Mouse (Mus musculus) telencephalon, adult 2 months (tissue): ENCODE data around the gene Slc25a25.
A peak's percentile ranks its signal among the peaks of the same experiment; 100 is the strongest.

ENCODE experiments used
- DNase-seq: peaks from one replicate; pipeline ENCODE4 v3.0.0-alpha.2; 2011; ENCODE audit warnings: low read depth, low spot score

Slc25a25 gene

DNA sequence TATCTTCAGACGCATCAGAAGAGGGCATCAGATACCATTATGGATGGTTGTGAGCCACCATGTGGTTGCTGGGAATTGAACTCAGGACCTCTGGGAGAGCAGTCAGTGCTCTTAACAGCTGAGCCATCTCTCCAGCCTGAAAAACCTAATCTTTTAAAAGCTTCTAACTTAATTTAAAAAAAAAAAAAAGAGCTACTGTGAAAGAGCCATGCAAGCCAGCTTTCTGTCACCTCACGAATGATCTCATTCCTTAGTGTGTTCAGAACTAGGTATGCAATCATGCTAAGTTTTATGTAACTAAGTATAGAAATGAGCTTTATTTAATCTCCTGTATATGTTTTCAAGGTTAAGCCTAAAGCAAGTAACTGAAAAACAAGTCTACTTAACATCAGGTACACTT, 8.4 kb upstream of the Slc25a25 start:
- DNase-seq: no peak

- DNase-seq: no peak
Measured at GRCm38 (mm10) chr2:32458300-32458699, 7.1 kb upstream of the Slc25a25 start.

GRCm38 (mm10) chr2:32455101-32455500, 3.9 kb upstream of the Slc25a25 start:
- DNase-seq: no peak

DNA sequence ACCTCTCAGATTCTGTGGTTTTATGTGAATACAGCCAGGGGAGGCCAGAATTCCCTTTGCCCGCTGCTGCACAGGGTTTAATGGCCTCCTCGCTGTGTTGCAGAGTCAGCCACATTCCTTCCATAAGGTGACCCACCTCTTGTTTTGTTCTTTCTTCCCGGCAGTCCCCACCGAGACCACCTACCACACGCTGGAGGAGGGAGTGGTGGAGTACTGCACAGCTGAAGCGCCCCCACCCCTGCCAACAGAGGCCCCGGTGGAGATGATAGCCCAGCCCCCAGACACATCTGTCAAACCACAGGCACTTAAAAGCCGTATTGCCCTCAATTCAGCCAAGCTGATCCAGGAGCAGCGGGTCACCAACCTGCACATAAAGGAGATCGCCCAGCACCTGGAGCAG, 3.4 kb upstream of the Slc25a25 start:
- DNase-seq: no peak

- DNase-seq: no peak
Measured at GRCm38 (mm10) chr2:32453641-32454303, 2.5 kb upstream of the Slc25a25 start.

- no peak for DNase-seq
Measured at GRCm38 (mm10) chr2:32452441-32452971, 1.3 kb upstream of the Slc25a25 start.

DNA sequence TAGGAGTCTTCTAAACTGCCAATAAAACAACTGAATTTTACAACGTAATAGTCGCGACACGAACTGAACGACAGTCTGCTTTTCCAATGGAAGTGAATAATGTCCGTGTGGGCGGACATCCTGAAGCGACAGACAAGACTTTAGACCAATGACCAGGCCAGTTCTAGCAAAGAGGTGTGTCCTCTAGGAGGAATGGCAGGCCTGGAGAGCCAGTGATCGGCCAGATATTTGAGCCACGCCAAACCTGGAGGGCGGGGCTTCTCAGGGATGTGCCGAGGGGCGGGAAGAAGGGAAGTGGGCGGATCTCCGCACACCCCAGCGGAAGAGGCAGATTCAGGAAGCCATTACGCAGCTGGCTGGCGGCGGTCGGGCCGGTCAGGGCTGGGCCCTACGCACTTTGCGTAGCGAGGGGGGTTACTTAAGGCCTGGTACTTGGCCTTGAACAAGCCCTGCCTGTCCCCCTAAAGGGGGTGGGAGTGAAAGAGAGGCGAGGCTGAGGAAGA, 676 bp upstream of the Slc25a25 start:
- DNase-seq: peak; percentile 100

- peak; percentile 61 for DNase-seq
Measured at GRCm38 (mm10) chr2:32449761-32450754, 1.2 kb downstream of the Slc25a25 start, which contains the start of gene Naif1. TSS of gene Naif1 (plus strand) at chr2:32450457.

GRCm38 (mm10) chr2:32448480-32448879, 2.8 kb downstream of the Slc25a25 start:
- no peak for DNase-seq

DNA sequence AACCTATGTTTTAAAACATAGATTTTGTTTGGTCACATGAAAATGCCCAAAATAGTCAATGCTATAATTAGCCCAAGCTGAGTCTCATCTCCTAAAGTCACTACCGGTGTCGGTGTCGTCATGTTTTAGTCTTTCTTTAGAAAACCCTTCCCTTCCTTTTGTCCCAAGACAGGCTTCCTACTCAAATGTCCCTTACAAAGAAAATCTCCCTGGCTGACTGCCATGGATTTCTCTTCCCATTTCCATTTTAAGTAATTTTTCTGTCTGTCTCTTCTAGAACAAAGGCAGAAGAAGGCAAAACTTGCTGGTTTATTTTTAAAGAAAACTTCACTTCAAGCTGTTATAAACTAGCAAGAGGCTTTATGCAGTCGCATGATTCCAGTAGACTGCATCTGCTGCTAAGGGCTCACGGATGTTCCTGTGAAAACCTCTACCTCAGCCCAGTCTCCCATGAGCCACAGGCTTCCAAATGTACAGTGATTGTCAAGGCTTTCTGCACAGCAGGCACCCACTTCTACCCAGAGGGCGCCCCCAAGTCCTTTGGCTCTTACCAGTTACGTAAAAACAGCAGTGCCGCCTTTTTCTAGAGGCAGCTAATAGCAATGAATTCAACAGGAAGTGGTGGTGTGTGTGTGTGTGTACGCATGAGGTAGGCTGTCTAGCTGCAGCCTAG, 3.8 kb downstream of the Slc25a25 start:
- peak; percentile 88 for DNase-seq

DNA sequence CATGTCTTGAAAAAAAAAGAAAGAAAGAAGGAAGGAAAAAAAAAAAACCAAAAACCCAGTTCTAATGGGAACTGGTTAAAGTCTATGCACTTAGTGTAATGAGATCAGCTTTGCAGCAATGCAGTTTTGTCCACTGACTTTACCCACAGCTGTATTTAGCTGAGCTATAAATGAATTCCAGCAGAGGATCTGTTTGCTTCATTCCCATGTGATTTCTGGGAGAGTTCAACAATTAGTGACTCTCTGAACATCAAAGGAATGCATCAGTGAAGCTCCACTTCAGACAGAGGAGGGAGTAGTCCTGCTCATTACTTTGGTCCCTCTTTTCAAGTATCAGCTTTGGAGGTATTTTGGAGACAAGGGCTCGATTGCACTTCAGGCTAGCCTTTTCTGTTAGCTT, 5.7 kb downstream of the Slc25a25 start:
- DNase-seq: no peak

DNA sequence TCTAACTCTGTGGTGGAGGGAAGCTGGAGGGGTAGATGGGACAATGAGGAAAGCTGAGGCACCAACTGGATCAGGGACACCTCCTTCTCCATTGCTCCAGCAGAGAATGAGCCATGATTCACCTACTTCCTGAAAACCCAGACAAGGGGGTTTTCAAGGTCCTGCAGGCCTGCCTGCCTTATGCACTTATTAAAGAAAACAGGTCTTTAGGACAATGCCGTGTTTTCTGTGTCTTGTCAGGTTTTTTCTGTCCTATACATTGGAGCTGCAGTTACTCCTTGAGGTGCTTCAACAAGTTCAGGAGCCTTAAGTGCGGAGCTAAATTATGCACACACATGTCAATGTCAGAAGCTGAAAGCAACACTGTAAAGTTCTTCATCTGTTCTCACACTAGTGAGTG, 9.7 kb downstream of the Slc25a25 start:
- DNase-seq: no peak

GRCm38 (mm10) chr2:32440632-32441031, 10.6 kb downstream of the Slc25a25 start:
- DNase-seq: no peak

- no peak for DNase-seq
Measured at GRCm38 (mm10) chr2:32440164-32440563, 11.1 kb downstream of the Slc25a25 start.

- DNase-seq: no peak
Measured at GRCm38 (mm10) chr2:32439177-32439576, 12.1 kb downstream of the Slc25a25 start.

- DNase-seq: no peak
Measured at GRCm38 (mm10) chr2:32438733-32439132, 12.5 kb downstream of the Slc25a25 start.

DNA sequence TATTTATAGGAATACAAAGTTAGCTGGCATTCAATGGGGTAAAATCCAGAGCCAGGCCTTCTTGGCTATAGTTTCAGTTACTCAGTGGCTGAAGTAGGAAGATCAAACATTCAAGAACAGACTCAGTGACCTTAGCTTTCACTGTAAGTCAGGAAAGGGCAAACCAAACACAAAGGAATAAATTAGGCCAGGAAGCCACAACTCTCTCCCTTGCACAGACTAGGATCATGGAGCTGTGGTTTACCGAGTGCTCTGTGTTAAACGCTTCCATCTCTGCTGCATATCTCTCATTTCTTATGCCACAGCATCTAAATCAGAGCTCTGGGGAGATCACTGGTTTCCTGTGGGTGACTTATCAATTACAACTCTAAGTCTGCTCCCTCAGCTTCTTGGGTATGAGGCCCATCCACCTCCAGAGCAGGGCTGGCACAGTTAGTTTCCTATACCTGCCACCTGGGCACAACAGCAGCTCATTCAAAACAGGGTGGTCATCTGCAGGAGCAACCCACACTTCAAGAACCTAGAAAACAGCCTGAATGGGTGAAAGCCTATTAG, 13.6 kb downstream of the Slc25a25 start:
- no peak for DNase-seq

DNA sequence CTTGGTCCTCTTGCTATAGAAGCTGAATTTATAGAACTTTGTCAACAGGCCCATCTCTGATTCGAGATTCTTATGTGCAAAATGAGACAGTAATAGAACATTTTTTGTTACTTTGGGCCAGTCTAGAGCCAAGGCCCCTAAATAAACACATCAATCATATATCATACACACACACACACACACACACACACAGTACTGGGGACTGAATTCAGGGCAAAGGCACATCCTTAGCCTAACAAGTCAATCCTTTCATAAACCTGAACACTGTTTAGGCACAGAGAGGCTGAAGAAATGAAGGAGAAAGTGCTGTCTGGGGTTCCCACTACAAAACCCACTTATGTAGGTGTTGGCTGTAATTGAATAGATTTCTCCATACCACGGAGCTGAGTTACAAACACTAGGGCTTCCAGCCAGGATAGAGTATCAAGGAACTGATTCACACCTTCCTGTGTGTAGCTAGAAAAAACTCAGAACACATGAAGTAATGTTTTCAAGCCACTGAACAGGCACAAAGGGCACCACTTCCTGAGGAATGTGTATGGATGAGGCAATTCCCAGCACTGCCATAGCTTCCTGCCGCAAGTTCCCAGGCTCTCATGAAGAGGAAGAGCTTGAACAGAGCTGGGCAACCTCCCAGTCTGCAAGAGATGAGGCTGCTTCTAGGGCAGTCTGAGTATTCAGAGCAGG, 14.4 kb downstream of the Slc25a25 start:
- DNase-seq: no peak

DNA sequence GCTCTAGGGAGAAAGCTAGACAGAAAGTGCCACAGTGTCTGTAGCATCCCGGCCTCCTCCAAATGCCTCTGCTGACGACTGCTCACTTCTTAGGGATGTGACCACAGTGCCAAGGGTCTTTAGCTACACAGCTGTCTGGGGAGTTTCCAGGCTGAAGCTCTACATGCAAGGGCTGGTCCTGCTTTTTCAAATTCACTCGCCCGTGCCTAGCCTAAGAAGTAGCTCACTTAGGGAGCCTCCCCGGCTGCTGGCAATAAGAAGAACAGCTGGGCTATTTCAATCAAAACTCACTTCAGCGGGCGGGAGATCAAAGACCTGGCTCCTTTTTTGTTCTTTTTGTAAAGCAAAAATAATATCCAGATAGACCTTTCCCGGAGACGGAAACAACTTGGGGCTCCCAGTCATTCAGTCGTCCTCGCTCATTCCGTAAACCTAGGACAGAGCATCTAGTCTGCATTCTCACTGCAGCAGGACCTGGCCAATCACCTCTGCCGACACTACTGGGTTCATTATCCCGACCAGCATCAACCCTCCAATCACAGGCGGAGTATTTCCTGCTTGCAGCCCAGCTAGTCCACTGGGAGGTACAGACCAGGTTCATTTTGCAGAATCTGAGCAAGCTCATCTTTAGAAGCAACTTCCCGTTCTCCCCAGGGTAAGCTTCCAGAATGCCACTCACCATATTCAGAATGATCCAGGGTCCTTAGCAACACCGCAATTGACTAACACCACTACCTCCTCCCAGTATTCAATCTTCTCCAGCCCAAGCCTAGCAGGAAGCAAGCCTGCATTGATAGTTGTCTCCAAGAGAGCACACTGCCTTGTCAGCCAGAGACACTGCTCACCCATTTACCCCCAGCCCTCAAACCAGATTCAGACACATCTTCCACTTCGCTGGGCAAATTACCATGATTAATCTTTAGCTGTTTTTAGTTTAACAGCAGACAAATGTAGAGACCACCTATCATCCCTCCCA, 20.3 kb downstream of the Slc25a25 start:
- peak; percentile 96 for DNase-seq
